Mouse (Mus musculus) adrenal gland, postnatal 36 days (tissue): Measurements from ENCODE around the gene Ess2. TPM values are rescaled to one million over a fixed set of nuclear protein-coding genes. Genes with fewer than 3 reads are reported as not detected.

Experiments used
- DNase-seq, 2 experiments: peaks; one replicate each; pipeline ENCODE4 v3.0.0; 2021; ENCODE audit warnings: mixed read lengths in 1 of 2
- total RNA-seq, 2 experiments: library from RNA; stranded (reverse); gene quantifications; 2 replicates each; pipeline ENCODE4 v1.2.3; 2021

The Ess2 gene
- total RNA-seq, 2 experiments from 2014 or later: 13.9 to 16.7 TPM

DNA sequence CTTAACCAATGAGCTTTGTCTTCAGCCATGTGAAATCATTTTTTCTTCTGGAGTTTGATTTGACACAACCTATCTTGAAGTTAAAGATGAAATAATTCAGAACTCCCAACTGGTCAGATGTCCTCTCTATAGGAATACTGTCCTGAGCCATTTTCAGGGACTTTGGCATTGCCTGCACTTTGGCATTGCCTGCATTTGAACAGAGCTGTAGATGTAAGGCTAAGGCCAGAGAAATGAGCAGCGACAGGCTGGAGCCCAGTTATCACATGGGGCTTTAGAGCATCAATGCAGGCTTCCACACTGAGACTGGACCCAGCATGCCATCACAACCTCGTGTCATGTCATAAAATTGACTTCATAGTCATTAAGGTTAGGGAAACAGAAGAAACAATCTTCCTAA is 57.9 kb downstream of the Ess2 start:
- no peak for DNase-seq

GRCm38 (mm10) chr16:17851860-17852259 is 59.3 kb downstream of the Ess2 start:
- no peak for DNase-seq

GRCm38 (mm10) chr16:17851331-17851730 is 59.8 kb downstream of the Ess2 start:
- no peak for DNase-seq

Other genes with a start within 250 kb of the Ess2 start
- gene Med15, start 178.5 kb downstream of the Ess2 start, total RNA-seq: 10 to 100 TPM; 52.9 to 60.5 TPM
- gene Klhl22, start 151.7 kb downstream of the Ess2 start, total RNA-seq: 10 to 100 TPM; 38.3 to 43.1 TPM
- gene Scarf2, start 114.1 kb downstream of the Ess2 start, total RNA-seq: 10 to 100 TPM in 1 of 2 experiments, 1 to 10 TPM in 1; 8.6 to 11.6 TPM
- gene B830017H08Rik, start 78.2 kb downstream of the Ess2 start, total RNA-seq: not detected
- 1 to 10 TPM; 1.7 to 2.3 TPM for gene Car15, start 73.0 kb downstream of the Ess2 start, total RNA-seq
- under 1 TPM; 0.20 to 0.40 TPM for gene Gm20518, start 19.7 kb downstream of the Ess2 start, total RNA-seq
- gene Tssk1, start 17.1 kb downstream of the Ess2 start, total RNA-seq: under 1 TPM; 0.10 to 0.13 TPM
- gene Dgcr2, start 12.8 kb downstream of the Ess2 start, total RNA-seq: 10 to 100 TPM; 61.7 to 67.5 TPM
- gene Tssk2, start 12.7 kb downstream of the Ess2 start, total RNA-seq: not detected
- not detected for gene Gsc2, start 3.7 kb upstream of the Ess2 start, total RNA-seq
- gene Slc25a1, start 16.9 kb upstream of the Ess2 start, total RNA-seq: 100 to 1,000 TPM; 365 to 608 TPM
- not detected for gene Vpreb2, start 69.1 kb upstream of the Ess2 start, total RNA-seq
- 10 to 100 TPM; 55.4 to 85.3 TPM for gene Dgcr6, start 141.5 kb upstream of the Ess2 start, total RNA-seq
- 10 to 100 TPM; 13.1 to 47.7 TPM for gene Prodh, start 178.9 kb upstream of the Ess2 start, total RNA-seq
- under 1 TPM in 1 of 2 experiments, not detected in 1; 0.20 TPM for gene Rtn4r, start 216.3 kb upstream of the Ess2 start, total RNA-seq